Comparison of ENCODE assay signal across 13 mouse cellular contexts in genomic region chr13:51754559-51755126, GRCm38 (mm10). TPM values are rescaled to one million over a fixed set of nuclear protein-coding genes. Genes with fewer than 3 reads are reported as not detected.
DNase-seq lines count a peak whose midpoint lies in the region; ATAC-seq and TF ChIP-seq lines count a peak whose summit lies in the region.
"Had no signal": no experiment of that assay in that cellular context is flagged by ENCODE, and none has a peak within 500 bp of the region (broad histone marks: within the 10 kb centered on the region; RNA-seq: fewer than 3 reads in every experiment).

No protein-coding gene starts in this region.

- no peak for ATAC-seq in megakaryocyte, adult 5-6 weeks (ENCODE audit: poor library complexity, severe bottlenecking)
- no peak for ATAC-seq in G1E (ENCODE audit: extremely low read depth, insufficient number of reproducible peaks, low FRiP score, poor library complexity, severe bottlenecking)
- ATAC-seq: hindbrain, postnatal 0 days had no signal

- DNase-seq in heart, embryonic 10.5 days (ENCODE audit: low spot score): no peak
- no peak for DNase-seq in heart, postnatal 14 days
- no peak for DNase-seq in G1E (ENCODE audit: low spot score)
- no peak for DNase-seq in adipocyte (ENCODE audit: low spot score)
- no peak for DNase-seq in gastrocnemius, postnatal 36 days
- DNase-seq: cerebellum, postnatal 10 days; left cerebral cortex, postnatal 4 days; lung, adult 2 months had no signal

- H3K27ac ChIP-seq in heart, embryonic 10.5 days: peak overlapping the region; percentile 19; the same call in 1 of the 2 replicates
- H3K27ac ChIP-seq: hindbrain, postnatal 0 days; kidney, postnatal 0 days had no signal

- no peaks in the 10 kb centered on the region for H3K27me3 ChIP-seq in heart, embryonic 10.5 days (ENCODE audit: insufficient read depth, poor library complexity, severe bottlenecking)
- no peaks in the 10 kb centered on the region for H3K27me3 ChIP-seq in megakaryocyte, embryonic 14.5 days (replicated peaks)
- H3K27me3 ChIP-seq in G1E (ENCODE audit: insufficient read depth, low read length) (no peaks in the 10 kb centered on the region), myocyte (ENCODE audit: control insufficient read depth, insufficient read depth, insufficient read length) (peaks cover 11% of the 10 kb centered on the region)

- no peak for TF ChIP-seq CTCF in G1E (IDR thresholded peaks at IDR 0.05; ENCODE audit: low read depth, low read length)

- WGBS in heart, embryonic 10.5 days: 72% methylated on average over 13 of the region's 13 CpGs

- H3K4me1 ChIP-seq in heart, embryonic 10.5 days: peaks cover 85% of the 10 kb centered on the region
- H3K4me1 ChIP-seq in megakaryocyte, embryonic 14.5 days: peaks cover 98% of the 10 kb centered on the region
- H3K4me1 ChIP-seq in G1E (ENCODE audit: insufficient read depth, low read depth, low read length): peaks cover 97% of the 10 kb centered on the region

- H3ac ChIP-seq in myocyte (ENCODE audit: control insufficient read depth, insufficient read length): no peak overlapping the region

- intact Hi-C loops in heart, postnatal 14 days (cut with DNase I): no loop called here
- intact Hi-C loops in gastrocnemius, postnatal 36 days (cut with DNase I): no loop called here

- H3K79me2 ChIP-seq in myocyte (ENCODE audit: control insufficient read depth, insufficient read depth): no peaks in the 10 kb centered on the region

- no peak overlapping the region for H3K4me2 ChIP-seq in myocyte (ENCODE audit: low read depth)

- TF ChIP-seq POLR2A in myocyte (IDR thresholded peaks at IDR 0.05; ENCODE audit: insufficient read length, low read depth): no peak

- H3K9me3 ChIP-seq in heart, embryonic 10.5 days: no peaks in the 10 kb centered on the region
- no peaks in the 10 kb centered on the region for H3K9me3 ChIP-seq in megakaryocyte, embryonic 14.5 days
- no peaks in the 10 kb centered on the region for H3K9me3 ChIP-seq in G1E (replicated peaks)

- no peak overlapping the region for H3K4me3 ChIP-seq in heart, embryonic 10.5 days
- H3K4me3 ChIP-seq in megakaryocyte, embryonic 14.5 days (replicated peaks): peak overlapping the region; percentile 87
- H3K4me3 ChIP-seq in G1E (ENCODE audit: low read depth, low read length) (peak overlapping the region; percentile 52; the same call in 1 of the 2 replicates), myocyte (no peak overlapping the region)

- no peaks in the 10 kb centered on the region for H3K36me3 ChIP-seq in heart, embryonic 10.5 days
- H3K36me3 ChIP-seq in megakaryocyte, embryonic 14.5 days (replicated peaks; ENCODE audit: low read length): peaks cover 74% of the 10 kb centered on the region
- H3K36me3 ChIP-seq in G1E (replicated peaks): peaks cover 87% of the 10 kb centered on the region
- no peaks in the 10 kb centered on the region for H3K36me3 ChIP-seq in myocyte (ENCODE audit: control insufficient read depth, insufficient read depth)

TF ChIP-seq in myocyte, 11 proteins besides CTCF, POLR2A, EP300 and RAD21:
- TF ChIP-seq TCF12 (IDR thresholded peaks at IDR 0.05; ENCODE audit: insufficient read depth, poor library complexity, severe bottlenecking): no peak
- TF ChIP-seq MYOD1 (IDR thresholded peaks at IDR 0.05; ENCODE audit: control insufficient read depth in 1 of 3, insufficient read length in 2 of 3, low read depth in 2 of 3): peak in 2 of 3 experiments; percentile 6 to 83
- TF ChIP-seq USF1 (IDR thresholded peaks at IDR 0.05; ENCODE audit: low read depth): no peak
- peak in 2 of 3 experiments; percentile 27 to 88 for TF ChIP-seq MYOG (IDR thresholded peaks at IDR 0.05; ENCODE audit: control insufficient read depth in 1 of 3, insufficient read depth in 1 of 3, insufficient read length in 2 of 3, low read depth in 2 of 3)
- TF ChIP-seq TCF3 (IDR thresholded peaks at IDR 0.05; ENCODE audit: insufficient read length, low read depth): peak; percentile 9
- TF ChIP-seq MAX (IDR thresholded peaks at IDR 0.05; ENCODE audit: low read depth): no peak
TF ChIP-seq in myocyte: peak in this region for 3.

RNA-seq across cellular contexts. Expression of gene Sema4d, which starts 38.9 kb away (rescaled TPM):
- polyA plus RNA-seq in heart, embryonic 10.5 days (2016; fragmentation: Nextera tagmentation; extraction: Ambion mirVana): 8.7 and 13.1 TPM in 2 replicates
- 10 to 100 TPM; 78.3 to 78.4 TPM for total RNA-seq in heart, postnatal 14 days (2021)
- polyA plus RNA-seq in megakaryocyte, embryonic 14.5 days (2012; ENCODE audit: insufficient read depth, low replicate concordance): 55.2 and 58.6 TPM in 2 replicates
- total RNA-seq in megakaryocyte, adult 5-6 weeks (2015): 99.8 and 110 TPM in 2 replicates
- 54.1 and 66.6 TPM in 2 replicates for total RNA-seq in megakaryocyte, adult 5-6 weeks (2017)
- 62.1 and 66.9 TPM in 2 replicates for total RNA-seq in G1E (2014; fragmentation: Nextera tagmentation)
- total RNA-seq in G1E (2017): 15.6 and 17.3 TPM in 2 replicates
- 58.6 and 64.7 TPM in 2 replicates for polyA plus RNA-seq in G1E (2012)
- 15.3 TPM for polyA plus RNA-seq in myocyte (2012; fragmentation: generic; extraction: Trizol)
- 100 to 1,000 TPM; 123 to 134 TPM for total RNA-seq in gastrocnemius, postnatal 36 days (2021)

Comparison
In these comparisons a context has a peak if more than half of its experiments do, and no peak if none do; other contexts are left out.
1. H3K4me3 ChIP-seq: peak in megakaryocyte, embryonic 14.5 days (single experiment) and G1E (single experiment); none in heart, embryonic 10.5 days (single experiment) and myocyte (single experiment).